Mouse (Mus musculus): Measurements from ENCODE around the gene Pbdc1.

- no peak for TF ChIP-seq POLR2A (IDR thresholded peaks at IDR 0.05; ENCODE audit: control insufficient read depth, low read depth, low read length)
- no peak for TF ChIP-seq CTCF (IDR thresholded peaks at IDR 0.05; ENCODE audit: control insufficient read depth, insufficient read depth, insufficient replicate concordance, low read depth, low read length)
Observed at GRCm38 (mm10) chrX:105080096-105080495, 540 bp downstream of the Pbdc1 start.
